Mouse (Mus musculus) ES-Bruce4 (cell line): ENCODE results near the gene Pdcd6.

ENCODE experiments used
- CTCF ChIP-seq: IDR thresholded peaks from one replicate; pipeline ENCODE4 v1.8.1; 2011; ENCODE audit warnings: low read depth, low read length
- EP300 ChIP-seq: IDR thresholded peaks from 2 replicates; pipeline ENCODE4 v1.6.1; 2011; ENCODE audit warnings: low read depth, low read length; ENCODE audit not compliant: insufficient read depth
- POLR2A ChIP-seq: IDR thresholded peaks from one replicate; pipeline ENCODE4 v1.8.1; 2011; ENCODE audit warnings: low read length; ENCODE audit not compliant: insufficient read depth

DNA sequence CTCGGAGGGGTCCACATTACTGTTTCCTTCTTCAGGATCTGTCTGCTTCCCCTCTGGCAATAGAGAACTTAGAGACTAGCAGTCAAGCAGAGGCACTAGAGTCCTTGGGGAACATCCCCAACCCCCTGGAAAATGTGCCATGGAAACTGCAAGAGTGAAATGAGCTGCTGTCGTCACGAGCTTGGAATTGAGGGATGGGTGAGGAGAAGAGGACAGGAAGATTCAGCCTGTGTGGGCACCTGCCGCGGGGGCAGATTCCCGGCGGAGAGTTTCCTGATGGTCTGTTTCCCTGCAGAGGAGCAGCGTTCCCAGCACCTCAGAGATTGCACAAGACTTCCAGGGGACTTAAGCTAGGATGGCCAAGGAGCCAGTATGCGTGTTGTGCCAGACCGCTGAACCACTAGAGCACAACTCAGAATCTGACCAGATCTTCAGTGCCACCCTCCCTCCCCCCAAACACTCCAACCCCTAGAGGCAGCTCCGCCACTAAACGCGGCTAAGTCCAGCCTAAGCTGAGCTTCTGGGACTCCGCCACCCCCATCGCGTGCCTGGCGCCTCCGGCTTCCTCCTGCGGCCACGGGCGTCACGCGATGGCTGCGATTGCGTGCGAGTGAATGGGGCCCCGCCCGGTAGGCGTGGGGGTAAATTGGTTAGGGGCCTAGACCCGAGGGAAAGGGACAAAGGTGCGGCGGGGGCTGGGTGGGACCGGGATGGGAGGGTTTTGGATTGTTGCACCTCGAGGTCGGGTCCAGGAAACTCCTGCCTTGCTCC is 57.7 kb downstream of the Pdcd6 start:
- no peak for TF ChIP-seq CTCF
- no peak for TF ChIP-seq POLR2A
- no peak for TF ChIP-seq EP300
